Mouse (Mus musculus) cerebellum, adult 9-11 months (tissue): ENCODE data around the gene Col4a1.

ENCODE experiments used
- DNase-seq: peaks from one replicate; pipeline ENCODE4 v3.0.0; 2022

The Col4a1 gene

GRCm38 (mm10) chr8:11297141-11297838 lies 15.3 kb downstream of the Col4a1 start:
- no peak for DNase-seq

GRCm38 (mm10) chr8:11296282-11296943 lies 16.2 kb downstream of the Col4a1 start:
- DNase-seq, result no peak

- no peak for DNase-seq
Measured at GRCm38 (mm10) chr8:11292611-11293010, 20.0 kb downstream of the Col4a1 start.

- DNase-seq, result no peak
Measured at GRCm38 (mm10) chr8:11290533-11290932, 22.1 kb downstream of the Col4a1 start.

GRCm38 (mm10) chr8:11288286-11288685 lies 24.3 kb downstream of the Col4a1 start:
- no peak for DNase-seq

- DNase-seq, result no peak
Measured at GRCm38 (mm10) chr8:11287139-11287538, 25.5 kb downstream of the Col4a1 start.

- no peak for DNase-seq
Measured at GRCm38 (mm10) chr8:11285437-11285836, 27.2 kb downstream of the Col4a1 start.

- no peak for DNase-seq
Measured at GRCm38 (mm10) chr8:11283217-11283616, 29.4 kb downstream of the Col4a1 start.

- no peak for DNase-seq
Measured at GRCm38 (mm10) chr8:11282696-11283095, 29.9 kb downstream of the Col4a1 start.

- DNase-seq, result no peak
Measured at GRCm38 (mm10) chr8:11282139-11282538, 30.5 kb downstream of the Col4a1 start.

GRCm38 (mm10) chr8:11280721-11281268 lies 31.8 kb downstream of the Col4a1 start:
- DNase-seq, result no peak

GRCm38 (mm10) chr8:11279296-11279826 lies 33.3 kb downstream of the Col4a1 start:
- no peak for DNase-seq

- peak; percentile 4 for DNase-seq
Measured at GRCm38 (mm10) chr8:11278101-11278611, 34.5 kb downstream of the Col4a1 start.

- no peak for DNase-seq
Measured at GRCm38 (mm10) chr8:11277602-11278051, 35.0 kb downstream of the Col4a1 start.

- no peak for DNase-seq
Measured at GRCm38 (mm10) chr8:11276286-11276685, 36.3 kb downstream of the Col4a1 start.

- DNase-seq, result no peak
Measured at GRCm38 (mm10) chr8:11274415-11274814, 38.2 kb downstream of the Col4a1 start.

- no peak for DNase-seq
Measured at GRCm38 (mm10) chr8:11273506-11274158, 39.0 kb downstream of the Col4a1 start.

GRCm38 (mm10) chr8:11272205-11272604 lies 40.4 kb downstream of the Col4a1 start:
- no peak for DNase-seq

- DNase-seq, result no peak
Measured at GRCm38 (mm10) chr8:11270826-11271225, 41.8 kb downstream of the Col4a1 start.

GRCm38 (mm10) chr8:11268753-11269152 lies 43.9 kb downstream of the Col4a1 start:
- DNase-seq, result no peak

- no peak for DNase-seq
Measured at GRCm38 (mm10) chr8:11266471-11266870, 46.2 kb downstream of the Col4a1 start.

- DNase-seq, result no peak
Measured at GRCm38 (mm10) chr8:11265971-11266370, 46.7 kb downstream of the Col4a1 start.

GRCm38 (mm10) chr8:11263848-11264247 lies 48.8 kb downstream of the Col4a1 start:
- DNase-seq, result no peak
